Mouse (Mus musculus) B cell, adult 62 days (primary cell): ENCODE results near the gene Scamp5. TPM values are rescaled to one million over a fixed set of nuclear protein-coding genes. Genes with fewer than 3 reads are reported as not detected.

Experiments
- total RNA-seq: library from RNA; stranded (reverse); gene quantifications from 4 replicates; pipeline ENCODE4 v1.2.4, GENCODE M21; 2023

Scamp5 gene
- 0.30 to 0.57 TPM (median 0.53 TPM) in 3 of 4 replicates, not detected in the other for total RNA-seq

GRCm38 (mm10) chr9:57467896-57468549 lies at the start of gene Scamp5:
TSS of gene Scamp5 (minus strand) at chr9:57468060.

GRCm38 (mm10) chr9:57503622-57504380 lies 35.9 kb upstream of the Scamp5 start, which contains the start of gene Rpp25:
TSS of gene Rpp25 (plus strand) at chr9:57504026.

DNA sequence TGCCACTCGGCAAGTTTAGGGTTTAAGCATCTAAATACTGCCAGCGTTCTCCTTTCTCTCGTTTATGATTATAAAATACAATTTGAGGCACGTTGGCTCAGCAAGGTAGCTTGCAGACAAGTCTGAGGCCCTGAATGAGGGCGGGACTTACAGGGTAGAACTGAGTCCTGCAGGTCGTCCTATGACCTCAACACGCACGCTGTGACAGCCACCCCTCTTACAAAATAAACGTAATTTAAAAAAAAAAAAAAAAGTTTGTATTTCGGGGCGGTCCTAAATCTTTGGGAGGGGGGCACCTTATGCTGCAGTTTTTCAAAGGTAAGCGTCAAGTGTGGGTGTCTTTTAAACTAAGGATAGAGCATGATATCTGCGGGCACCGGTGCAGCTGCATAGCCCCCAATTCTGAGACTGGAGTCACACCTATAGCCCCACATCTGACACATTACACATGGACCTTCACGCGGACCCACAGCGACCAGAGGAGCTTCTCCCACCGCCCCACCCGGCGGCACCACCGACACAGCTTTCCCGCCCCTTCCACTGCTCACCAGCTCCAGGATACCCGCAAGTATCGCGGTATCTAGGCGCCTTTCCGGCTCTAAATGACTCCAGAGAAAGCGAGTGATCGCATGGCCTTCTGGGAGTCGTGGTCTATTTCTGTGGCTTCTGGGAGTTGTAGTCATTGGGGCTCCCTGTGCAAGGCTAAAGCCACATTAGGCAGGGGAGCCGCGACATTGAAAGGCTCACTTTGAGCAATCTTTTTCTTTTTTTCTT lies 28.2 kb downstream of the Scamp5 start, which contains the start of gene Ppcdc:
Gene Ppcdc (minus strand): TSS at position 603 of the 774 bp plus-strand sequence.

Other genes with a start within 250 kb of the Scamp5 start
- not detected in 4 replicates for gene Trcg1, start 231.5 kb downstream of the Scamp5 start, total RNA-seq
- gene 1700017B05Rik, start 205.4 kb downstream of the Scamp5 start, total RNA-seq: 179 to 204 TPM (median 189 TPM) in 4 replicates
- gene Ppcdc, start 27.9 kb downstream of the Scamp5 start, total RNA-seq: 74.8 to 88.2 TPM (median 80.7 TPM) in 4 replicates
- gene Rpp25, start 36.0 kb upstream of the Scamp5 start, total RNA-seq: 0.43 to 0.95 TPM in 2 of 4 replicates, not detected in the others
- gene Cox5a, start 53.2 kb upstream of the Scamp5 start, total RNA-seq: 84.0 to 104 TPM (median 98.3 TPM) in 4 replicates
- 11.6 to 15.8 TPM (median 11.9 TPM) in 4 replicates for gene Fam219b, start 69.5 kb upstream of the Scamp5 start, total RNA-seq
- 9.3 to 11.6 TPM (median 11.3 TPM) in 4 replicates for gene Mpi, start 84.7 kb upstream of the Scamp5 start, total RNA-seq
- 114 to 133 TPM (median 125 TPM) in 4 replicates for gene Scamp2, start 92.9 kb upstream of the Scamp5 start, total RNA-seq
- gene Ulk3, start 121.4 kb upstream of the Scamp5 start, total RNA-seq: 88.8 to 105 TPM (median 91.0 TPM) in 4 replicates
- gene Cplx3, start 138.2 kb upstream of the Scamp5 start, total RNA-seq: 0.21 to 0.27 TPM in 2 of 4 replicates, not detected in the others
- gene Lman1l, start 152.7 kb upstream of the Scamp5 start, total RNA-seq: 0.50 to 0.69 TPM (median 0.58 TPM) in 4 replicates
- 505 to 571 TPM (median 559 TPM) in 4 replicates for gene Csk, start 185.6 kb upstream of the Scamp5 start, total RNA-seq
- gene Cyp1a2, start 215.6 kb upstream of the Scamp5 start, total RNA-seq: not detected in 4 replicates
- gene Cyp1a1, start 219.9 kb upstream of the Scamp5 start, total RNA-seq: not detected in 4 replicates
- 20.1 to 22.5 TPM (median 20.7 TPM) in 4 replicates for gene Edc3, start 240.5 kb upstream of the Scamp5 start, total RNA-seq